ENCODE assay signal across 8 mouse cellular contexts in genomic region chr4:59548011-59548559, GRCm38 (mm10). TPM values are rescaled to one million over a fixed set of nuclear protein-coding genes. Genes with fewer than 3 reads are reported as not detected.
DNase-seq lines count a peak whose midpoint lies in the region; ATAC-seq and TF ChIP-seq lines count a peak whose summit lies in the region.

No protein-coding gene starts in this region.

- peak overlapping the region; percentile 78 for H3K9ac ChIP-seq in forebrain, embryonic 11.5 days (ENCODE audit: low read length)
- H3K9ac ChIP-seq in liver, embryonic 15.5 days = peak overlapping the region; percentile 100

- no peak for ATAC-seq in G1E (ENCODE audit: extremely low read depth, insufficient number of reproducible peaks, low FRiP score, poor library complexity, severe bottlenecking)
- ATAC-seq in forebrain, embryonic 11.5 days (replicated peaks; ENCODE audit: low FRiP score) = no peak
- no peak for ATAC-seq in liver, embryonic 15.5 days (ENCODE audit: insufficient read depth)
- ATAC-seq in inflammation-experienced regulatory T-cells, adult 6 months = no peak
- no peak for ATAC-seq in megakaryocyte-erythroid progenitor cell, adult 5-6 weeks (replicated peaks; ENCODE audit: low FRiP score, low TSS enrichment, poor library complexity, severe bottlenecking)
- no peak for ATAC-seq in activated CD4-positive, CD25-positive, alpha-beta regulatory T cell, adult 4 months

- H3K27me3 ChIP-seq in kidney, adult 2 months (replicated peaks; ENCODE audit: control insufficient read depth, insufficient read depth, low read length) = no peaks in the 10 kb centered on the region
- no peaks in the 10 kb centered on the region for H3K27me3 ChIP-seq in G1E (ENCODE audit: insufficient read depth, low read length)
- H3K27me3 ChIP-seq in forebrain, embryonic 11.5 days (ENCODE audit: control insufficient read depth, insufficient read depth, low read length) = peaks cover 2% of the 10 kb centered on the region; the same call in 1 of the 2 replicates
- no peaks in the 10 kb centered on the region for H3K27me3 ChIP-seq in liver, embryonic 15.5 days

- H3K9me3 ChIP-seq in G1E (replicated peaks) = no peaks in the 10 kb centered on the region
- H3K9me3 ChIP-seq in forebrain, embryonic 11.5 days (ENCODE audit: control insufficient read depth, low read length) = no peaks in the 10 kb centered on the region
- H3K9me3 ChIP-seq in liver, embryonic 15.5 days (replicated peaks) = no peaks in the 10 kb centered on the region

- no peaks in the 10 kb centered on the region for H3K36me3 ChIP-seq in kidney, adult 2 months (ENCODE audit: control insufficient read depth, insufficient read depth, low read length)
- H3K36me3 ChIP-seq in G1E (replicated peaks) = peaks cover 2% of the 10 kb centered on the region
- H3K36me3 ChIP-seq in forebrain, embryonic 11.5 days (ENCODE audit: control insufficient read depth, insufficient read depth, low read length) = no peaks in the 10 kb centered on the region
- no peaks in the 10 kb centered on the region for H3K36me3 ChIP-seq in liver, embryonic 15.5 days (replicated peaks)

- H3K4me1 ChIP-seq in kidney, adult 2 months (ENCODE audit: control insufficient read depth, insufficient read depth, low read length) = peaks cover 14% of the 10 kb centered on the region
- H3K4me1 ChIP-seq in G1E (ENCODE audit: insufficient read depth, low read depth, low read length) = peaks cover 21% of the 10 kb centered on the region
- no peaks in the 10 kb centered on the region for H3K4me1 ChIP-seq in forebrain, embryonic 11.5 days (replicated peaks; ENCODE audit: control insufficient read depth, insufficient read depth, low read length)
- peaks cover 50% of the 10 kb centered on the region for H3K4me1 ChIP-seq in liver, embryonic 15.5 days (replicated peaks)

- peak overlapping the region; percentile 97 for H3K4me3 ChIP-seq in kidney, adult 2 months (ENCODE audit: insufficient read depth, low read depth, low read length)
- H3K4me3 ChIP-seq in G1E (ENCODE audit: low read depth, low read length) = peak overlapping the region; percentile 95
- peak overlapping the region; percentile 68 for H3K4me3 ChIP-seq in forebrain, embryonic 11.5 days (ENCODE audit: low read depth, low read length)
- peak overlapping the region; percentile 99 for H3K4me3 ChIP-seq in liver, embryonic 15.5 days (replicated peaks)

- no peak for TF ChIP-seq CTCF in kidney, adult 2 months (conservative IDR thresholded peaks at IDR 0.05; ENCODE audit: insufficient read depth, insufficient read length, low read depth, low read length)
- no peak for TF ChIP-seq CTCF in G1E (IDR thresholded peaks at IDR 0.05; ENCODE audit: low read depth, low read length)

- H3K27ac ChIP-seq in kidney, adult 2 months (ENCODE audit: insufficient read depth, low read depth, low read length) = peak overlapping the region; percentile 97
- no peak overlapping the region for H3K27ac ChIP-seq in forebrain, embryonic 11.5 days (ENCODE audit: low read depth, low read length)
- peak overlapping the region; percentile 100 for H3K27ac ChIP-seq in liver, embryonic 15.5 days (replicated peaks)

- WGBS in kidney, adult 2 months = 3% methylated on average over 18 of the region's 18 CpGs
- WGBS in forebrain, embryonic 11.5 days = 8% methylated on average over 18 of the region's 18 CpGs
- 1% methylated on average over 18 of the region's 18 CpGs for WGBS in liver, embryonic 15.5 days (ENCODE audit: insufficient replicate concordance)

- H3K4me2 ChIP-seq in forebrain, embryonic 11.5 days (ENCODE audit: low read depth, low read length, severe bottlenecking) = peak overlapping the region; percentile 72
- H3K4me2 ChIP-seq in liver, embryonic 15.5 days = peak overlapping the region; percentile 96

- DNase-seq in kidney, adult 2 months = no peak
- no peak for DNase-seq in kidney, adult 11 months
- no peak for DNase-seq in G1E (ENCODE audit: low spot score)
- DNase-seq in forebrain, embryonic 11.5 days (ENCODE audit: low spot score) = no peak

- no peak for TF ChIP-seq POLR2A in kidney, adult 2 months (IDR thresholded peaks at IDR 0.05; ENCODE audit: low read depth, low read length)

RNA-seq across cellular contexts. Expression of gene Ptbp3, which starts 1.1 kb away (rescaled TPM):
- polyA plus RNA-seq in kidney, adult 2 months (2012; rRNA removed) = 32.8 and 33.8 TPM in 2 replicates
- total RNA-seq in G1E (2014; fragmentation: Nextera tagmentation) = 569 and 608 TPM in 2 replicates
- total RNA-seq in G1E (2017) = 323 and 358 TPM in 2 replicates
- 135 and 136 TPM in 2 replicates for polyA plus RNA-seq in G1E (2012)
- 30.3 TPM in 2 replicates for polyA plus RNA-seq in forebrain, embryonic 11.5 days (2014; fragmentation: Nextera tagmentation; extraction: Ambion mirVana)
- polyA plus RNA-seq in liver, embryonic 15.5 days (2015; fragmentation: Nextera tagmentation; extraction: Ambion mirVana) = 50.5 and 60.6 TPM in 2 replicates
- 100 to 1,000 TPM in 2 of 3 experiments, 10 to 100 TPM in 1; 96.1 to 119 (median 110) TPM for polyA plus RNA-seq in inflammation-experienced regulatory T-cells, adult 6 months (2017; shearing (Covaris generic))
- 153 and 199 TPM in 2 replicates for total RNA-seq in megakaryocyte-erythroid progenitor cell, adult 5-6 weeks (2014; fragmentation: Nextera tagmentation)
- total RNA-seq in megakaryocyte-erythroid progenitor cell, adult 5-6 weeks (2017) = 175 and 204 TPM in 2 replicates
- 100 to 1,000 TPM in 1 of 2 experiments, 10 to 100 TPM in 1; 93.8 to 108 TPM for polyA plus RNA-seq in activated CD4-positive, CD25-positive, alpha-beta regulatory T cell, adult 4 months (2017; shearing (Covaris generic))

RNA-seq across cellular contexts. Expression of gene Hsdl2, which starts 33.3 kb away (rescaled TPM):
- polyA plus RNA-seq in kidney, adult 2 months (2012; rRNA removed) = 21.0 and 27.8 TPM in 2 replicates
- total RNA-seq in G1E (2014; fragmentation: Nextera tagmentation) (25.0 and 38.5 TPM in 2 replicates), G1E (2017) (17.9 and 18.5 TPM in 2 replicates)
- 1.9 and 2.0 TPM in 2 replicates for polyA plus RNA-seq in G1E (2012)
- 27.7 and 28.1 TPM in 2 replicates for polyA plus RNA-seq in forebrain, embryonic 11.5 days (2014; fragmentation: Nextera tagmentation; extraction: Ambion mirVana)
- polyA plus RNA-seq in liver, embryonic 15.5 days (2015; fragmentation: Nextera tagmentation; extraction: Ambion mirVana) = 19.2 and 19.6 TPM in 2 replicates
- polyA plus RNA-seq in inflammation-experienced regulatory T-cells, adult 6 months (2017; shearing (Covaris generic)) = 10 to 100 TPM; 34.5 to 47.5 (median 41.4) TPM
- total RNA-seq in megakaryocyte-erythroid progenitor cell, adult 5-6 weeks (2014; fragmentation: Nextera tagmentation) = 28.3 and 35.5 TPM in 2 replicates
- total RNA-seq in megakaryocyte-erythroid progenitor cell, adult 5-6 weeks (2017) = 48.3 and 54.6 TPM in 2 replicates
- 10 to 100 TPM; 32.6 to 42.3 TPM for polyA plus RNA-seq in activated CD4-positive, CD25-positive, alpha-beta regulatory T cell, adult 4 months (2017; shearing (Covaris generic))
